Mouse (Mus musculus): ENCODE data around the gene Stkld1. TPM values are rescaled to one million over a fixed set of nuclear protein-coding genes. Genes with fewer than 3 reads are reported as not detected.
A peak's percentile ranks its signal among the peaks of the same experiment; 100 is the strongest.

Gene Stkld1
- total RNA-seq, 2 experiments from 2014 or later, result 0.31 TPM; not detected in 1

- intact Hi-C loops (cut with DNase I), result no loop called here
- no peak for DNase-seq
These were observed 19.5 kb upstream of the Stkld1 start for GRCm38 (mm10) chr2:26914148-26914941.

DNA sequence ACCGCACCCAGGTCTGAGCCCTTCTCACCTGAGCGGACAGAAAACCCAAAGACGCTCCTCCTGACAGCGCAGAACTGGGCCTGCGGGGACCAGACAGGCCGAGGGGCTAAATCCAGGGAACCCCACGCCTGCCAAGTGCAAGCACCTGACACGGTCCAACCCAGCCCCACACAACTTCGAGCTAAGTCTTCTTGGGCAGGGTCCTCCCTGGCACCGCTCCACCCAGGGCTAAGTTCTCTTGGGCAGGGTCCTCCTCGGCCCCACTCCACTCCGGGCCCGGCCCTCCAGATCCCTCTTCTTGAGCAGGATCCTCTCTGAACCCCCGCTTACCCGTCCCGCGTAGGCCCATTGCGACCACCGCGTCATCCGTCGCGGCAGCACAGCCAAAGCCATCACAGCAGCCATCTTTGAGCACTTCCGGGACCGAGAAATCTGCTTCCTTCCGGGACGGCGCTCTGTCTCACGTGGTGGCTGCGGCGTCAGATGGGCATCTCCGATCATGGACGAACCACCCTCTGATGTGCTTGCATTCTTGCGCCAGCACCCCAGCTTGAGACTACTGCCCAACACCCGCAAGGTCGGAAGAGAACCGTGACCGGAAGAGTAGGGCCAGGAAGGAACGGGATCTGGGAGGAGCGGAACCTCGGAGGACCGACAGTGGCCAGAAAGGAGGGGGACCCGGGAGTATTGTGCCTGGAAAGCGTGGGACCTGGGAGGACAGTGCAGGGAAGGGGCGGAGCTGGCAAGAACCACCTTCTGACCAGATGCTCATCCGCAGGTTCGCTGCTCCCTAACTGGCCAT lies 17.7 kb upstream of the Stkld1 start, which contains the start of the genes Surf2 and Surf1:
Gene Surf2 (plus strand): TSS at position 441 of the 802 bp plus-strand sequence.
Gene Surf1 (minus strand): TSS at position 604 of the 802 bp plus-strand sequence.
- intact Hi-C loops (cut with DNase I), result no loop called here
- DNase-seq, result peak; percentile 84 to 89

GRCm38 (mm10) chr2:26916738-26917137 lies 17.1 kb upstream of the Stkld1 start:
- intact Hi-C loops (cut with DNase I), result no loop called here
- no peak for DNase-seq

DNA sequence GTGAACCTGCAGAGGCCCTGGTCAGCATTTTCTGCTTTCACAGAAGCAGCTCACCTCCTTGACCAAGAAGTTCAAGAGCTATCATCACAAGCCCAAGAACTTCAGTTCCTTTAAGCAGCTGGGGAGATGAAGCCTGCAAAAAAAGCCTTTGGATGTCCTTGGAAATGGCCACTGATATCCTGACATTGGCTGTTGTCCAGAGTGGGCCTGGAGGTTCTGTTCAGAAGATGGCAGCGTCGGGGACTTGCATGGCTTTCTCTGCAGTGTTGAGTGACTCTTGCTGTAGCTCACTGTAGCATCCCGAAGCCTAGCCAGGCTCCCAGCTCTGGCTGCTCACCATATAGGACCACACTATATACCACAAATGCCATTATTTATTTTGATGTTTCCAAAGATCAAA lies 14.2 kb upstream of the Stkld1 start:
- intact Hi-C loops (cut with DNase I), result no loop called here

GRCm38 (mm10) chr2:26920190-26920855 lies 13.5 kb upstream of the Stkld1 start:
- intact Hi-C loops (cut with DNase I), result no loop called here
- DNase-seq, result no peak

More for the DNA sequence above, 14.2 kb upstream of the Stkld1 start:
- no peak for DNase-seq

DNA sequence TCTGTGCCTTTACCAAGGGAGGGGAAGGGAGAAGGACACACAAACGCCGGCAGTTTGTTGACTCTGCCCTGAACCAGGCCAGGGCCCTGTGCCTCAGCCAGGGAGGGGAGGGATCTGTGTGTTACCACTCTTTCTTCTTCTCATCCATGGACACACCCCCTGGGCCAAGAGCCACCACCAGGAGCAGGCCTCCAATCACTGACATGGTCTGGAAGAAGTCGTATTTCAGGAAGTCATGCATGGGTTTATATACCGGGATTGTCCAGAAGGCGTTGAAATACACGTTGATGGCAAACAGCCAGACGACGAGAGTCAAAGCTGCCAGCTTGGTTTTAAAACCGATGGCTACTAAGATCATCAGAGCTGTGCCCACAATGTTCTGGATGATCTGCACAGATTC lies 12.1 kb upstream of the Stkld1 start:
- intact Hi-C loops (cut with DNase I), result no loop called here
- peak; percentile 54 to 60 for DNase-seq

- intact Hi-C loops (cut with DNase I), result no loop called here
- no peak for DNase-seq
These were observed 5.9 kb upstream of the Stkld1 start for GRCm38 (mm10) chr2:26927745-26928476.

DNA sequence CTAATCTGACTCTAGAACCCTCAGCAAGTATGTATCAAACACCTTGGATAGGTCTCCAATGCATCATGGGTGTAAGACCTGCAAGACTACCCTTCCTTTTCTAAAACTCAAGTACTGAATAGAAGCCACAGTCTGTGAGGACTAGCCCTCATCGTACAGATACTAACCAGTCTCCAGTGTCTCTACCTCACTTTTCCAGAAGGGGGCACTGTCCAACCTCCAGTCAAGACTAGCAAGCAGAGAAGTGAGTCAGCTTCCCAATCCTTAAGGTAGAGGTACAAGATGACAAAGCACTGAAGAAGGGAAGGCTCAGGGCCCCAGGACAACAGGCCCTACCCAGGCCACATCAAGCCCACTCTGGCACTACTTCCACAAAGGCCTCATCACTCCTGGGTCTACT lies 3.5 kb upstream of the Stkld1 start:
- peak; percentile 70 to 76 for DNase-seq
- intact Hi-C loops (cut with DNase I), result loop anchor here (2.0 to 5.0 kb wide), 2 partner anchors 77 to 108 kb away; partner anchors contain the start of gene Cacfd1

DNA sequence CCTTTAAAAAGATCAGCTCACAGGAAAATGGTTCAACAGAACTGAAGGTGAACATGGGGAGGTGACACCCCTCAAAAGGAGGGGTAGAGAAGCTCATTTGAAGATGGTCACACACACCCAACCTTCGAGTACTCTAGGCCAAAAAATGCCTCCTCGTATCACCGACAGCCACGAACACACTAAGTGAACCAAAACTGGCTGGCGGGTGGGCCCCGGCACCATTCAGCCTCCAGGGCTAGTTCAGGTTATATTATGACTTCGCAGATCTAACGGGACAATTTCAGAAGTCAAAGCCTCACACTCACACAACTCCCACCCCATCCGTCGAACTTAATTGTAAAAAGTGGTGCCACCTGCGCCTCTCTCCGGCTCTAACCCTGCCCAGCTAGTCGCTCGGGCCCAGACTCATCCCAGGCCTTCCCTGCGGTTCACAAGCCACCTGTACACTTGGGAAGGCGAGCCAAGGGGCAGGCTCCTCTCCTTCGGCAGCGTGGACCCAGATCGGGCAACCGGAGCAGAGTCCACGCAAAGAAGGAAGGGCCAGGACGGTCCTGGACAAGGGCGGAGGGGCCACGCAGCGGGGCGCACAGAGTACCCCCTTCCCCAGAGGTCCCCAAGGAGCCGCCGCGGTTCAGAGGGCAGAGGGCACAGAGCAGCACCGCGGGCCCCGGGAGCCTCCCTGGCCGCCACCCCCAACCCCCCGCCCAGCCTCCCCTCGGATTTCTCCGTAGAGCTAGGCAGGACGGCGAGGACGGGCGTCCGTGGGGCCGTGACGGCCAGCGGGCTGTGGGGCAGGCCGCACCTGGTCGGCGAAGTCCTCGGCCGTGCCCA lies 1.2 kb upstream of the Stkld1 start:
- intact Hi-C loops (cut with DNase I), result loop anchor here (2.0 to 5.0 kb wide), 3 partner anchors 22 to 75 kb away; partner anchors contain the start of genes Cacfd1, Med22 and Rpl7a
- DNase-seq, result peak; percentile 54 to 58

- DNase-seq, result no peak
- intact Hi-C loops (cut with DNase I), result no loop called here
These were observed 1.4 kb downstream of the Stkld1 start for GRCm38 (mm10) chr2:26935286-26935685.

- intact Hi-C loops (cut with DNase I), result no loop called here
- DNase-seq, result no peak
These were observed 2.6 kb downstream of the Stkld1 start for GRCm38 (mm10) chr2:26936425-26936824.

DNA sequence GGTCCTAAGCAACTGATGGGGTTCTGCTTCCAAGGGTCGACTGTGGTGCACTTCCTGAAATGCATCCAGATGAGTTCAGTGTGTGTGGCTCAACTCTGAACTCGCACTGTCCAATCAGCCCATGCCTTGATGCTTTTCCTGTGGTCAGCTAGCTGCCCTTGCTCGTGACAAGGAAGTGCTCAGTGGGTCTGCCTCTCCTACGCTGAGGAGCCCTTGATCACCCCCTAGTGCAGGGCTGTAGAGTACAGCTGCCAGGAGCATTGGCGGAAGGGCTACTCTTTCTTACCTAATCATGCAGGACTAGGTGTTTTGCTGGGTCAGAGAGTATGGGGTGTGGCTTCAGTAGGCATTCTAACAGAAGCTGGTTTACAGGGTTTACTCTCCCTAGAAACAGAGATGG lies 7.7 kb downstream of the Stkld1 start:
- no peak for DNase-seq
- intact Hi-C loops (cut with DNase I), result no loop called here

GRCm38 (mm10) chr2:26943253-26943652 lies 9.4 kb downstream of the Stkld1 start:
- no peak for DNase-seq
- intact Hi-C loops (cut with DNase I), result no loop called here

GRCm38 (mm10) chr2:26950411-26950810 lies 16.6 kb downstream of the Stkld1 start:
- intact Hi-C loops (cut with DNase I), result no loop called here
- DNase-seq, result no peak

- intact Hi-C loops (cut with DNase I), result no loop called here
- DNase-seq, result no peak
These were observed 17.6 kb downstream of the Stkld1 start for GRCm38 (mm10) chr2:26951346-26951905.

- intact Hi-C loops (cut with DNase I), result no loop called here
- DNase-seq, result no peak
These were observed 18.3 kb downstream of the Stkld1 start for GRCm38 (mm10) chr2:26952193-26952592.

DNA sequence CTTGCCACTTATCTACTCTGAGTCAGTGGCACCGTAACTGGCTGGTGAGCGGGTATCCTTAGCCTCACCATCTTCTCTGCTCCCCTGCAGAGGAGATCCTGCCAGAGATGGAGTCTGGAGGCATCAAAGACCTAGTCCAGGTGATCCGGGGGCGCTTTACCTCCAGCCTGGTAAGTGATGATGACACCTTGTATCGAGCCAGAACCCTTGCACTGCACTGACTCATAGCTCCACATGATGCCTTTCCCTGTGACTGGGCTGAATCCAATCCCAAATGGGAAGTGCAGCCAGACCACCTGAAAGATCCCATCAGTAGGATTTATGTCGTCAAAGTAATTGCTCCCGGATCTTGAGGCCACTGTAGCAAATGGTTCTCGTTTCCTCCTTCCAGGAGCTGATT lies 19.0 kb downstream of the Stkld1 start:
- intact Hi-C loops (cut with DNase I), result no loop called here
- DNase-seq, result no peak

DNA sequence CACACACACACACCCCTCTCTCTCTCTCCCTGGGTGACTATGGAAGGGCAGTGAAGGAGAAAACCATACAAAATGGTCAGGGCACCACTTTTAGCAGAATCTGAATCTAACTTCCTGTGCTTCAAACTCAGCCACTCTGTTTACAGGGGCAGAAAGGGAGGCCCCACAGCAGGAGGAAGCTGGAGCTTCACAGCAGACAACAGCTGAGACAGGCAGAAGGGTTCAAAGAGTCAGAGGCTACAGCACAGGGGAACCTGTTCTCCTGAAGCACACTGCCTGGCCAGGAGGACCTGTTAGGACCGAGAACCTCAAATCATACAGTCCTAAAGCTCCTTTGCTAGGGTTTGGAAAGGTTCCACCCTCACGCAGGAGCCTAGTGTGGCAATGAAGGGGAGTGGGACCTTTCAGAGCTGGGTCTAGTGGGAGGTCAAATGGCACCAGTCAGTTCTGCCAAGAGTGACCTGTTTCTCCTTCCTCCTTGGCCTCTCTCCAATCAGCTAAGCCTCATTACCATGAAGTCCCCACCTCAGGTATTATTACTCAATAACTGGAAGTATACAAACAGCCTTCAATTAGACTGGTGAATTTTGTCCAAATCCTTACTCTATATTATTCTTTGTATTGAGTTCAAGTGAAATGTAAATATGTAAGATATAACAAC lies 21.0 kb downstream of the Stkld1 start:
- intact Hi-C loops (cut with DNase I), result no loop called here

More for the DNA sequence above, 21.0 kb downstream of the Stkld1 start:
- no peak for DNase-seq
